Mouse (Mus musculus): Measurements from ENCODE around the gene Lamb3. TPM values are rescaled to one million over a fixed set of nuclear protein-coding genes. Genes with fewer than 3 reads are reported as not detected.

Lamb3 gene
- polyA plus RNA-seq, 1 experiment from 2014 or later = 0.81 TPM

DNA sequence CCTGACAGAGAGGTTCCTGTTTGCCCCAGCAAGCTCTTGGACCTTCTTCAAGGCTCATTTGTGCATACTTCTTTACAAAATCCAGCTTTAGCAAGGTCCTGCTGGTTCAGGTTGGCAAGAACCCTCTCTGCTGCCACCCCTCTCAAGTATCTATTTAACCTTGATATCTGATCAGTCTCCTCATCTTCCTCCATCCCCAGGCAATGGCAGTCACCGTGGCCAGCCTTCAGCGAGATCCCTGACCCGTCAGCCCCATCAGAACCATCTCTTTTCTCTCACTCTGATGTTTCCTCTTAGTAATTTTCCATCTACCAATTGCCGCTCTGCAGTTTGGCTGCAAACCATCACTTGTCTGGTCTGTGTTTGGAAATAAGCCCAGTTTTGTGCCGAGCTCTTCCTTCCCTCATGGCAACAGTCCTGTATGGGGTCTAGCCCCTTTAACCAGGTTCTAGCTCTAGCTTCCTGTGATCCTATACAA is 49.2 kb downstream of the Lamb3 start:
- H3K36me3 ChIP-seq = no peaks in the 10 kb centered on the region
- no peaks in the 10 kb centered on the region for H3K9me3 ChIP-seq (replicated peaks)
- H3K27ac ChIP-seq = no peak overlapping the region
- no peak for DNase-seq (ENCODE audit: low spot score)
- no peaks in the 10 kb centered on the region for H3K27me3 ChIP-seq (ENCODE audit: low read depth, poor library complexity, severe bottlenecking)
- no peak overlapping the region for H3K4me3 ChIP-seq
- peaks cover 6% of the 10 kb centered on the region; the same call in 1 of the 2 replicates for H3K4me1 ChIP-seq
- 76% methylated on average over 5 of the region's 5 CpGs for WGBS

DNA sequence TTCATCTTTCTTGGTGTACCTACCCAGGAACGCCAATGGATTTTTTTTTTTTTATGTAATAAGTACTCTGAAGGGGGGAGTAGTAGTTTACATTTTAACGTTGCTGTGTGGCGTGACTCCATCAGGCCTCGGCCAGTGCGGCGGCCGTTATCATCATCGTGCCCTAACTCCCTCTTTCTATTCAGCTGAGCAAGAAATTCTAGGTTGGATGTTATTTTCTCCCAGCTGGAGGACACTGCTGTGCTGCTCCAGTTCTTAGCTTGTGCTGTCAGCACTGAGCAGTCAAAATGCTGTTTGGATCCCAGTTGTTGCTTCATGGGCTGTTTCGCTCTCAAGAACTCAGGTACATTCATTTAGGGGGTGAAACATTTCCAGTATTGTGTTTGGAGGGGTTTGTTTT is 52.1 kb downstream of the Lamb3 start:
- DNase-seq (ENCODE audit: low spot score) = no peak
- no peaks in the 10 kb centered on the region for H3K27me3 ChIP-seq (ENCODE audit: low read depth, poor library complexity, severe bottlenecking)
- no peak overlapping the region for H3K4me3 ChIP-seq
- no peak overlapping the region for H3K27ac ChIP-seq
- H3K4me1 ChIP-seq = peaks cover 4% of the 10 kb centered on the region
- no peaks in the 10 kb centered on the region for H3K36me3 ChIP-seq
- 91% methylated on average over 9 of the region's 9 CpGs for WGBS
- H3K9me3 ChIP-seq (replicated peaks) = no peaks in the 10 kb centered on the region

DNA sequence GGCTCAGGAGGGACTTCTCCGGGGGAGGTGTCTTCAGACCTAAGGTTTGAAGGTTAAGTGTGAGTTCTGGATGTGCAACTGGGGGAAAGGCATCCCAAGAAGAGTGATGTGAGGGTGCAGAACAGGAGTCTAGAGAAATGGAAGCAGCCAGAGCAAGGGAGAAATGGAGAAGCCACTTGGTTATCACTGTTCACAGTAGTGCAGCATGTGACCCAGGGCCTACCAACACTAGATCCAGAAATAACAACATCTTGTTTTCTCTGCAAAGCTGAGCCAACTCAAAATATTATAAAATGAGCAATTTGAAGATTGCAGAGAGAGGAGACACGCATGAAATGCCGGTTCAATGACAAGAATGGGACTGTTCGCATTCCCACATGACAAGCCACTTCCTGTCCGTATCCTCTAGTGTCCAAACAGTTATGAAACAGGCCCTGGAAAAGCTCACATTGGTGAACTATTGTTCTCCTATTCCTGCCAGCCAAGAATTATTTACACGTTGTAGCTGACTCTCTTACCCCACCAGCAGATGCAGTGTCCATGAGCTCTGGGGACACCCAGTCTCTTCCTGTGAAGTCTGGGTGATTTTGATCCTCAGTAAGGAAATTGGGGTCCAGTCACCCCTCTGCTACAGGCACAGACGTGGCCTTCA is 54.5 kb downstream of the Lamb3 start:
- H3K36me3 ChIP-seq = no peaks in the 10 kb centered on the region
- no peak for DNase-seq (ENCODE audit: low spot score)
- H3K4me3 ChIP-seq = no peak overlapping the region
- H3K9me3 ChIP-seq (replicated peaks) = no peaks in the 10 kb centered on the region
- peaks cover 4% of the 10 kb centered on the region for H3K4me1 ChIP-seq
- H3K27ac ChIP-seq = no peak overlapping the region
- WGBS = 73% methylated on average over 7 of the region's 7 CpGs
- H3K27me3 ChIP-seq (ENCODE audit: low read depth, poor library complexity, severe bottlenecking) = no peaks in the 10 kb centered on the region

DNA sequence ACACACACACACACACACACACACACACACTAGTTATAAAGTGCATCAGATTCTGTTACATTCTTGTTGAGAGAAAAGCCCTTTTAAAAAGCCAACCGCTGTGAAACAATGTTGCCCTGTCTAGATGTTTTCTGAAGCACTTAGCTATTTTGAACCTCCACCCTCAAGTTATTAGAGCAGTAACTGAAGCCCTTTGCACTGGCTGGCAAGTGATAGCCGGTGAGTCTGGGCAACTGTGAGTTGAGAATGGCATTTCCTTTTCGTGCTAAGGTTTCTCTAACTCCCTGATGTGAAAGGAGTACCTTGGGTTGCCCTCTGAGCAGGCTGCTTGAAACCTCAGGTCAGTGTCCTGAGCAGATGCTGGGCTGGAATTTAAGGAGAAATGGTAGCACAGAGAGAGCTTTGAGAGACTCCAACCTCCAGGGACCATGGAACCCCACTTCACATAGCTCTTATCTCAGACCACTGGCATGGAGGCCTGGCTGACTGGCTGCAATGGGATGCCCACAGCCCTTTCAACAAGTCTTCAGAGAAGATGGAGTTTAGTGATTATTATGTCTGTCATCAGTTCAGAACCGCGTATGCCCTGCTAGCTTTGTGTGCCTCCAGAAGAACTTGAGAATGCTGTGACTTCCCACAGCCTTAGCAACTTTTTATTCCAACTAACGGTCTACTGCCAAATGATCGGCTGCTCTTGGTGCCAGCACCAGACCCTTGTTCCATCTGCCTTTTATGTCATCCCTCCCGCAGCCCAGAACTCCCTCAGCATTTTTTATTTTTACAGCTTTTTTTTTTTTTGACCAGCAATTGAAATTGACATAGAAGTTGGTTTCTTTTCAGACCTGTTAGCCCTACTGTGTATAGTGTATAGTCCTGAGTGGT is 55.8 kb downstream of the Lamb3 start:
- no peaks in the 10 kb centered on the region for H3K36me3 ChIP-seq
- H3K27me3 ChIP-seq (ENCODE audit: low read depth, poor library complexity, severe bottlenecking) = no peaks in the 10 kb centered on the region
- H3K4me3 ChIP-seq = no peak overlapping the region
- WGBS = 83% methylated on average over 8 of the region's 8 CpGs
- DNase-seq (ENCODE audit: low spot score) = no peak
- no peaks in the 10 kb centered on the region for H3K9me3 ChIP-seq (replicated peaks)
- H3K27ac ChIP-seq = no peak overlapping the region
- H3K4me1 ChIP-seq = peaks cover 4% of the 10 kb centered on the region

DNA sequence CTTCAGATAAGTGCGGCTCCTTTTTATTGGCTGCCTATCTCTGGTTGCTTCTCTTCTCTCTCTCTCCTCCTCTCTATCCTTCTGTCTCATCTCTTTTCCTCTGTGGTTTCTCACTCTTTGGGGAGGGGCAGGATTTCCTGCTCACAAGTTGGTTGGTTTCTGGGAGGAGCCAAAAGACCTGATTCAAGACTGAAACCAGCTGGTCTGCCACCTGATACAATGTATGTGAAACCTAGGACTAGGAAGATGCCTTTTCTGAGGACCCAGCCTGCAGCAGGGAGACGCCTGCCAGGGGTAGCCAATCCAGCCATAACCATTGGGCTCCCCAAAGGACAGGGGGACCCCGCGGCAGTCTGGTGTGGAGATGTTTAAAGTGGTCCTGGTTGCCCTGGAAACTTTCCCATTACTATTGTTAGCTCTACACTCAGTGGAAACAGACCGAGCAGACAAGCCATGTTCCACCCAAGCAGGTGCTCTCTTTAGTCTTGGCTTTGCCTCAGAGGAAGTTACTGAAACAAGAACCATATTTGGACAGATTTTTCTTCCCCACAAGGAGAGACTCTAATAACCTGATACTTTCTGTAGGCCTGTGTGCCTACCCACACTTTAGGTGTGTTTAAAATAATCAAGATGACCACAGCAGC is 56.6 kb downstream of the Lamb3 start, which contains the start of gene Hsd11b1:
Gene Hsd11b1 (minus strand): TSS at position 121 of the 644 bp plus-strand sequence.
- Histone ChIP-seq H3K4me1 (peaks cover 4% of the 10 kb centered on the region), H3K4me3 (no peak within 1 kb of the TSS), H3K9me3 (replicated peaks) (no peaks in the 10 kb centered on the region), H3K27ac (no peak within 1 kb of the TSS), H3K27me3 (ENCODE audit: low read depth, poor library complexity, severe bottlenecking) (no peaks in the 10 kb centered on the region), H3K36me3 (no peaks in the 10 kb centered on the region)
- WGBS = 81% methylated on average over 5 of the region's 5 CpGs
- no peak for DNase-seq (ENCODE audit: low spot score)

DNA sequence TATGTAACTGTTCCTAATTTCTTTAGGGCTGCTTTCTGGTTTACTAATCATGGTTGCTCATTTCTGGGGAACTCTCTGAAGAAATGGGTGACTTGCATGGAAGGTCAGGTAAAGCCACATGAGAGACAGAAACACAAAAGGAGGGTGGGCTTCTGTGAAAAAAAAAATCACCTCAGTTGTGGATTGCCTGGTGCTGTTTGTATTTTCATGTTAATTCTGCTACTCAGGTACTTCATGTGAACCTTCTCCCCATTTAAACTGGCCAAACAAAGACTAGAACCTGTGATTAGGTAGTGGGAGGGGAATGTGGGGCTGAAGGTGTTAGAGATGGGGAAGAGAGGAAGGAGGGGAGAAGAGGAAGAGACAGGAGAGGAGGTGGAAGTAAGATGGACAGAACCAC is 58.2 kb downstream of the Lamb3 start:
- H3K27me3 ChIP-seq (ENCODE audit: low read depth, poor library complexity, severe bottlenecking) = no peaks in the 10 kb centered on the region
- no peaks in the 10 kb centered on the region for H3K36me3 ChIP-seq
- no peak overlapping the region for H3K4me3 ChIP-seq
- H3K27ac ChIP-seq = no peak overlapping the region
- peaks cover 4% of the 10 kb centered on the region for H3K4me1 ChIP-seq
- no peak for DNase-seq (ENCODE audit: low spot score)
- H3K9me3 ChIP-seq (replicated peaks) = no peaks in the 10 kb centered on the region

DNA sequence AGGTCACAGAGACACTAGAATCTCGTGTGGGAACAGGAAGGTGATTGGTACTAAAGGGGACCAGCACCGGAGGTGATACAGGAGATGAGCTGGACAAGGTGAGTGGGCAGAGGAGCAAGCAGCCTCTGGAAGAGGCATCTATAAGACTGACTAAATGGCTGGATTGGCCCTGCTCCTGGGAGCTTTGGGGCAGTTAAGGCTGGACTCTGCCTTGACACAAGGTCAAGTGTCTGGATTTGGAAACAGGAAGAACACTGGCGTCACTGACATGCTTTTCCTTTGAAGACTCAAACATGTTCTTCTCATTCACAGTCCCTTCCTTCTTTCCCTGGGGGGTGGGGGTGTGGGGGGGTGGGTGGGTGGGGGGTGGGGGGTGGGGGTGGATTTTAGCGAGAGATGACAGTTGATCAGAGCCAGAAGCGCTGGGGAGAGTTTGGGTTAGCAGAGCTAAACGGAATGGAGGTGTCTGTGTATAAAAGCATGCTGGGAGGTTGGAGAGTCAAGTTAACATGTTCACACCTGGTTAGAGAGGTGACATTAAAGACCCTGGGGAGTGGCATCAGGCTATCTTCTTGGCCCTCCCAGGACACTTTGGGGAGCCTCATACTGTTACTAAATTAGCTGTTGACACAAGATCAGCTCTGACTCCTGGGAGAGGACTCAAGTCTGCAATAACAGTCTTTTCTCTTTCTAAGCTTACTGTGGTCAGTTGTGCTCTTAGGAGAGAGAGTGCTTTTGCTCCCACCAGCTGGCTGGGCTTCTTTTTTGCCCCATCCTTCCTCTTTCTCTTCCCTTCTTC is 63.7 kb downstream of the Lamb3 start:
- Histone ChIP-seq H3K27ac (no peak overlapping the region), H3K9me3 (replicated peaks) (no peaks in the 10 kb centered on the region), H3K27me3 (ENCODE audit: low read depth, poor library complexity, severe bottlenecking) (0 out of 2 replicates have a peak, but pooled peaks cover 6% of the 10 kb centered on the region), H3K36me3 (no peaks in the 10 kb centered on the region), H3K4me1 (peaks cover 23% of the 10 kb centered on the region), H3K4me3 (no peak overlapping the region)
- WGBS = 28% methylated on average over 6 of the region's 6 CpGs
- DNase-seq (ENCODE audit: low spot score) = no peak

DNA sequence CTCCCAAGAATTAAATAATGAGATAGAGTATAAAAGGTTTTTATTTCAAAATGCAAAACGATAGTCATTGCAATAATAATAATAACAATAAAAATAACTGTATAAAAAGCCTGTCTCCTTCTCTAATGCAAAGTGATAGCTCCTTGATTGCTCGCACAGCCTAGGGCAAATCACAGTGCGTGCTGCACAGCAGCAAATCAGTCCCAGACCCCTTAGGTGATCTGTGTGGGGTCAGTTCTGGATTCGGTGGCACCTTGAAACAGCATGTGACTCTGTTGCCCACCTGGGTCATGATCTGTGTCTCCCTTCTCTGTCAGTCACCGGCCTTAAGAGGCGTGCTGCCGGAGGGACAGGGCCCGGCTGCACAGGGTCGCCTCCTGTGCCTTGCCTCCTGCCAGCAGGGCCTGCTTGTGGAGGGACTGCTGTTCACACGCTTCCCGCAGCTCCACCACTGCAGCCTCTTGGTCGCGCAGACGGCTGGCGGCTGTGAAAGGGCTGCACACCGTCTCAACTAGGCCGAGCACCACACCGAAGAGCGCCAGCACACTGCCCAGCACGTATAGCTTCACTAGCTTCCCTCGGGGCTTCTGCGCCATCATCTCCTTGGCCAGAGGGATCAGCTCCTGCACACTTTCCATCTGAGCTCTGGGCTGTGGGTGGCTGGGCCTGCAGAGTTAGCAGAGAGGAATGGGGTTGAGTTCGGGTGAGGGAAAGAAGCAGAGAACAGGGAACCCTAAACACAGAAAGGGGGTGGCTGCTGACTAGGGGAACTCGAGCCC is 64.8 kb downstream of the Lamb3 start:
- 11% methylated on average over 24 of the region's 24 CpGs for WGBS
- H3K27ac ChIP-seq = peak overlapping the region; percentile 81
- H3K27me3 ChIP-seq (ENCODE audit: low read depth, poor library complexity, severe bottlenecking) = 0 out of 2 replicates have a peak, but pooled peaks cover 6% of the 10 kb centered on the region
- peak overlapping the region; percentile 52 for H3K4me3 ChIP-seq
- no peaks in the 10 kb centered on the region for H3K36me3 ChIP-seq
- no peaks in the 10 kb centered on the region for H3K9me3 ChIP-seq (replicated peaks)
- peaks cover 23% of the 10 kb centered on the region for H3K4me1 ChIP-seq
- peak; percentile 65 for DNase-seq (ENCODE audit: low spot score)

DNA sequence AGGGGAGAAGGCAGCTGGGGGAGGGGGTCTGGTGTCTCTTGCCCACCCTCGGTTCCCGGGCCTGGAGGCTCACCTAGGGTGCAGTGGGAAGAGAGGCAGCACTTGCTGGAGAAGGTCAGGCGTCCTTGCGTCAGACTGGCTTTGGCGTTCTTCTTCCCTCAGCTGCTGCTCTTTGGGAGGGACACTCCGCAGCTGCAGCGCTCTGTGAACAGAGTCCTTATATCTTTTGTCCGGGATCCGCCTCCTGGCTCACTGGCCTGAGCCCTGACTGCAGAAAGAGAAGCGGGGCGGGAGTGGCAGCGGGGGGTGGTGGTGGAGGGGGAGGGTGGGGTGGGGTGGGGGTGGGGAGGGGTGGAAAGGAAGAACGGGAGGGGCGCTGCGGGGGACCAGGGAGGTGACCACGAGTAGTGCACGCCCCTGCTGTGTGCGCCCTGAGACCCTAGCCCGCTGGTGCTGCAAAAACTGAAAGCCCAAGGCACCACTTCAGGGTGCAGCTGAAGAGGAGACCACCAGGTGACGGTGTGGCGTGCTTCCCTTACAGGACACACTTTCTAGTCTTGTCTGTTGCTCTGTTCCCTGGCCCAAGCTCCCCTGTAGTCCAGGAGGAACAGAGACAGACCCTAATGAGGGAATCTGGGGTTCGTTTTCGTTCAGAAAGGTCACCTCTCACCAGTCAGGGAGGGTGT is 65.6 kb downstream of the Lamb3 start, which contains the start of gene G0s2:
Gene G0s2 (minus strand): TSS at position 302 of the 686 bp plus-strand sequence.
- Histone ChIP-seq H3K27me3 (ENCODE audit: low read depth, poor library complexity, severe bottlenecking) (0 out of 2 replicates have a peak, but pooled peaks cover 6% of the 10 kb centered on the region), H3K27ac (peak within 1 kb of the TSS; percentile 81), H3K4me3 (peak within 1 kb of the TSS; percentile 52), H3K4me1 (peaks cover 23% of the 10 kb centered on the region), H3K36me3 (no peaks in the 10 kb centered on the region), H3K9me3 (replicated peaks) (no peaks in the 10 kb centered on the region)
- DNase-seq (ENCODE audit: low spot score) = peak; percentile 62
- WGBS = 0% methylated on average over 21 of the region's 23 CpGs

DNA sequence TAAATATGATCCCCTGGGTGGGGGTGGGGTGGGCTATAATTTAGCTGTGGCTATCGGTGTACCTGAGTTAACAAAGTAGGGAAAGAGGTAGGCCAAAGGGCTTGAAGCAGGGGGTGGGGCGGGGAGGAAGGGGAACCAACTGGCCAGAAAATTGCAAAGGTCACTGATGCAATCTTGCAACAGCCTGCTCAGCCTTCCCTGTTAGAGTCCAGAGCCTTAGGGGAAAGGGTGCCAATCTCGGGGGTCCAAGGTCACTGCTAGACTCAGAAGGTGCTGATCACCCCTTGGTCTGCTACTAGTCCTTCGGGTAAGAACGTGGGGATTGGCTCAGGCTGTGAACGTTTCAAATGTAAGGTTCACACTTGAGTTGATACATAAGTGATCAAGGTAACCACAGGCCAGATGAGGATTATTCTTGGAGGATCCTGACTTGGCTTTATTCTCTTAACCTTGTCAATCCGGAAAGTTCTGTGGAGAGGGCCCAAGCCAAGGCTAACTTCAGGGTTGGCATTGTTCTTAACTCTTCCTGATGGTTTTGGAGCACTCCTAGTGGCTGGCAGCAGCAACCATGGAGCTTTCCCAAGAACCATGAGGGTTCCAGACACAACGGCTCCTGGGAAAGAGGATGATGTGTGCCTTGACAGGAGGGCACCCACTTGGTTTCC is 67.0 kb downstream of the Lamb3 start:
- DNase-seq (ENCODE audit: low spot score) = no peak
- 78% methylated on average over 8 of the region's 8 CpGs for WGBS
- 0 out of 2 replicates have a peak, but pooled peaks cover 6% of the 10 kb centered on the region for H3K27me3 ChIP-seq (ENCODE audit: low read depth, poor library complexity, severe bottlenecking)
- H3K4me3 ChIP-seq = no peak overlapping the region
- H3K4me1 ChIP-seq = peaks cover 29% of the 10 kb centered on the region
- H3K27ac ChIP-seq = no peak overlapping the region
- H3K9me3 ChIP-seq (replicated peaks) = no peaks in the 10 kb centered on the region
- no peaks in the 10 kb centered on the region for H3K36me3 ChIP-seq

Data from limb, embryonic 10.5 days (tissue).